Mouse (Mus musculus) stomach, embryonic 15.5 days (tissue): ENCODE measurements around the gene Gm21876. TPM values are rescaled to one million over a fixed set of nuclear protein-coding genes. Genes with fewer than 3 reads are reported as not detected.
"Not testable (repeated sequence)": the region's sequence is repeated elsewhere in the genome, so short reads cannot be mapped to it uniquely, and the experiment has no call there.

Experiments
- ATAC-seq: fragments of 200-750 bp; cut with Nextera tagmentation; 2 replicates; pipeline ENCODE4 v1.8.0; 2017; ENCODE audit warnings: low read depth, moderate number of reproducible peaks, moderate TSS enrichment; ENCODE audit not compliant: insufficient read depth, low FRiP score
- H3K27ac ChIP-seq: fragments of 300-500 bp; sonication (generic); 2 replicates; pipeline ENCODE4 v1.5.1; 2015; ENCODE audit warnings: mild to moderate bottlenecking, inconsistent platforms
- H3K27me3 ChIP-seq: fragments of 300-500 bp; sonication (generic); replicated peaks from 2 replicates; pipeline ENCODE4 v1.6.1; 2015; ENCODE audit warnings: inconsistent platforms
- H3K36me3 ChIP-seq: fragments of 300-500 bp; sonication (generic); 2 replicates; pipeline ENCODE4 v1.6.1; 2015; ENCODE audit warnings: inconsistent platforms
- H3K4me1 ChIP-seq: fragments of 300-500 bp; sonication (generic); 2 replicates; pipeline ENCODE4 v1.6.1; 2015; ENCODE audit warnings: inconsistent platforms
- H3K4me2 ChIP-seq: fragments of 300-500 bp; sonication (generic); 2 replicates; pipeline ENCODE4 v1.6.1; 2015; ENCODE audit warnings: mild to moderate bottlenecking, inconsistent platforms
- H3K4me3 ChIP-seq: fragments of 300-500 bp; sonication (generic); replicated peaks from 2 replicates; pipeline ENCODE4 v1.5.1; 2015; ENCODE audit warnings: inconsistent platforms
- H3K9ac ChIP-seq: fragments of 300-500 bp; sonication (generic); 2 replicates; pipeline ENCODE4 v1.6.1; 2015; ENCODE audit warnings: inconsistent platforms
- H3K9me3 ChIP-seq: fragments of 300-500 bp; sonication (generic); 2 replicates; pipeline ENCODE4 v1.6.1; 2016; ENCODE audit warnings: inconsistent platforms
- WGBS: fragments of 180-500 bp; shearing (Covaris S2); methylation state at CpG from one replicate; pipeline ENCODE4 v1.1.7; 2015; 5-methylcytosine and 5-hydroxymethylcytosine counted together
- polyA plus RNA-seq: library from polyadenylated mRNA; unstranded; fragments of >200 nt; fragmentation: Nextera tagmentation; extraction: Ambion mirVana; gene quantifications from 2 replicates; pipeline ENCODE4 v1.2.1, GENCODE M21; 2015

Gm21876 gene
- polyA plus RNA-seq = not detected in 2 replicates

GRCm38 (mm10) chrX:21175553-21175952, at the start of gene Gm21876:
Gene Gm21876, minus strand, starts transcription at chrX:21175653.
- Histone ChIP-seq H3K4me2 (no peak within 1 kb of the TSS), H3K27me3 (no peaks in the 10 kb centered on the region), H3K9me3 (no peaks in the 10 kb centered on the region), H3K9ac (no peak within 1 kb of the TSS), H3K27ac (no peak within 1 kb of the TSS), H3K36me3 (no peaks in the 10 kb centered on the region), H3K4me3 (no peak within 1 kb of the TSS), H3K4me1 (no peaks in the 10 kb centered on the region)
- no peak for ATAC-seq
- WGBS = 65% methylated on average over 3 of the region's 3 CpGs

- Histone ChIP-seq H3K27ac (no peak overlapping the region), H3K9ac (no peak overlapping the region), H3K36me3 (no peaks in the 10 kb centered on the region), H3K9me3 (no peaks in the 10 kb centered on the region), H3K4me2 (no peak overlapping the region), H3K27me3 (no peaks in the 10 kb centered on the region), H3K4me3 (no peak overlapping the region), H3K4me1 (no peaks in the 10 kb centered on the region)
- WGBS = 68% methylated on average over 3 of the region's 3 CpGs
- ATAC-seq = no peak
Observed at GRCm38 (mm10) chrX:21220422-21220821, 45.0 kb upstream of the Gm21876 start.

GRCm38 (mm10) chrX:21146675-21147074, 28.8 kb downstream of the Gm21876 start:
- not testable (repeated sequence) for H3K4me1 ChIP-seq, H3K36me3 ChIP-seq, H3K9me3 ChIP-seq, H3K27me3 ChIP-seq, H3K4me2 ChIP-seq, H3K9ac ChIP-seq, H3K27ac ChIP-seq, H3K4me3 ChIP-seq, ATAC-seq
- WGBS = 92% methylated on average over 25 of the region's 25 CpGs

Other genes with a start within 250 kb of the Gm21876 start
- 8.4 and 8.9 TPM in 2 replicates for gene Cfp, start 244.1 kb downstream of the Gm21876 start, polyA plus RNA-seq
- 9.3 and 11.8 TPM in 2 replicates for gene Elk1, start 225.0 kb downstream of the Gm21876 start, polyA plus RNA-seq
- gene Uxt, start 213.6 kb downstream of the Gm21876 start, polyA plus RNA-seq = 51.3 and 55.7 TPM in 2 replicates
- gene Zfp182, start 113.3 kb downstream of the Gm21876 start, polyA plus RNA-seq = 5.1 and 6.2 TPM in 2 replicates
- gene Spaca5, start 107.2 kb downstream of the Gm21876 start, polyA plus RNA-seq = not detected in 2 replicates
- 1.0 and 1.5 TPM in 2 replicates for gene Zfp300, start 86.1 kb downstream of the Gm21876 start, polyA plus RNA-seq
- gene Ssxa1, start 59.8 kb downstream of the Gm21876 start, polyA plus RNA-seq = not detected in 2 replicates